Mouse (Mus musculus) B cell, adult 2 months (primary cell): ENCODE data around the gene Myog.
A peak's percentile ranks its signal among the peaks of the same experiment; 100 is the strongest.

ENCODE experiments used
- DNase-seq, 2 experiments: peaks; one replicate each; pipeline ENCODE4 v3.0.0; 2022

The Myog gene

GRCm38 (mm10) chr1:134326841-134327346, 37.1 kb downstream of the Myog start:
- no peak for DNase-seq

- peak; percentile 83 for DNase-seq
These were observed 42.3 kb downstream of the Myog start for GRCm38 (mm10) chr1:134331879-134332635.

GRCm38 (mm10) chr1:134332770-134333271, 43.0 kb downstream of the Myog start, which contains the start of gene Ppfia4:
Ppfia4 (minus strand) TSS chr1:134332928.
- peak in 1 of 2 experiments; percentile 16 for DNase-seq

- no peak for DNase-seq
These were observed 43.8 kb downstream of the Myog start for GRCm38 (mm10) chr1:134333371-134334110.

- DNase-seq = no peak
These were observed 44.5 kb downstream of the Myog start for GRCm38 (mm10) chr1:134334111-134334827.

- no peak for DNase-seq
These were observed 45.6 kb downstream of the Myog start for GRCm38 (mm10) chr1:134335211-134335923.

GRCm38 (mm10) chr1:134335924-134336810, 46.4 kb downstream of the Myog start:
- no peak for DNase-seq

- no peak for DNase-seq
These were observed 47.3 kb downstream of the Myog start for GRCm38 (mm10) chr1:134336958-134337710.

GRCm38 (mm10) chr1:134339162-134339561, 49.4 kb downstream of the Myog start:
- DNase-seq = no peak

GRCm38 (mm10) chr1:134339757-134340619, 50.2 kb downstream of the Myog start:
- DNase-seq = no peak

- DNase-seq = no peak
These were observed 52.0 kb downstream of the Myog start for GRCm38 (mm10) chr1:134341641-134342277.
